ENCODE assay signal across 11 mouse cellular contexts in the genomic region with DNA sequence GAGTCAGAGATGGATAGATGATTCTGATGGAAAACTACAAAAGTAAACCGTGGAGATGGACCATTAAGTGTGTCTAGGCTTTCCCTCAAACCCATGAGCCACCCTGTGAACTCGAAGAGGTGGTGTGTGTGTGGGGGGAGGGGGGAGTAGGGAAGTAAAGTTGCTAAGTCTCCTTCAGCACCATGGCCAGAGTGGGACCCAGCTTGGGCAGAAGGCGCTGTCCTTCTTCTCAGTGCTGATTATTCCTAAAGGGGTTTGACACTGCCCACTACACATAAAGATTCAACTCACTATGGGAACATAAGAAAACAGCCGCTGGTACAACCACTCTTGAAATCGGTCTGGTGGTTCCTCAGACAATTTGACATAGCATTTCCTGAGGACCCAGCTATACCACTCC. TPM values are rescaled to one million over a fixed set of nuclear protein-coding genes. Genes with fewer than 3 reads are reported as not detected.
DNase-seq lines count a peak whose midpoint lies in the region; ATAC-seq lines count a peak whose summit lies in the region.
"Had no signal": no experiment of that assay in that cellular context is flagged by ENCODE, and none has a peak within 500 bp of the region (broad histone marks: within the 10 kb centered on the region; RNA-seq: fewer than 3 reads in every experiment).

No protein-coding gene starts in this region.

- no peak overlapping the region for H3K27ac ChIP-seq in forebrain, embryonic 14.5 days (ENCODE audit: low read depth, low read length)
- H3K27ac ChIP-seq in forebrain, embryonic 12.5 days, result no peak overlapping the region
- no peak overlapping the region for H3K27ac ChIP-seq in neural tube, embryonic 11.5 days (ENCODE audit: low read depth, low read length)
- no peak overlapping the region for H3K27ac ChIP-seq in midbrain, embryonic 13.5 days
- H3K27ac ChIP-seq: liver, embryonic 14.5 days had no signal

- H3K4me3 ChIP-seq in forebrain, embryonic 14.5 days (ENCODE audit: low read depth, low read length), result no peak overlapping the region
- H3K4me3 ChIP-seq in forebrain, embryonic 12.5 days (replicated peaks), result no peak overlapping the region
- no peak overlapping the region for H3K4me3 ChIP-seq in neural tube, embryonic 11.5 days (ENCODE audit: low read depth, low read length)
- H3K4me3 ChIP-seq in midbrain, embryonic 13.5 days (replicated peaks), result no peak overlapping the region

- no peaks in the 10 kb centered on the region for H3K27me3 ChIP-seq in forebrain, embryonic 14.5 days (replicated peaks; ENCODE audit: control insufficient read depth, insufficient read depth, low read length)
- H3K27me3 ChIP-seq in forebrain, embryonic 12.5 days, result no peaks in the 10 kb centered on the region
- H3K27me3 ChIP-seq in neural tube, embryonic 11.5 days (ENCODE audit: control insufficient read depth, insufficient read depth, low read length), result no peaks in the 10 kb centered on the region
- H3K27me3 ChIP-seq in midbrain, embryonic 13.5 days, result no peaks in the 10 kb centered on the region

- no peaks in the 10 kb centered on the region for H3K9me3 ChIP-seq in forebrain, embryonic 14.5 days (replicated peaks; ENCODE audit: control insufficient read depth, low read length)
- no peaks in the 10 kb centered on the region for H3K9me3 ChIP-seq in forebrain, embryonic 12.5 days
- H3K9me3 ChIP-seq in neural tube, embryonic 11.5 days (ENCODE audit: control insufficient read depth, low read length), result 0 out of 2 replicates have a peak, but pooled peaks cover 2% of the 10 kb centered on the region
- peaks cover 3% of the 10 kb centered on the region; the same call in 1 of the 2 replicates for H3K9me3 ChIP-seq in midbrain, embryonic 13.5 days

- no peak for ATAC-seq in forebrain, embryonic 14.5 days
- no peak for ATAC-seq in forebrain, embryonic 12.5 days (ENCODE audit: low FRiP score)
- ATAC-seq in neural tube, embryonic 11.5 days (ENCODE audit: insufficient read depth, low FRiP score, low TSS enrichment), result no peak
- ATAC-seq in midbrain, embryonic 13.5 days, result no peak

- H3K4me1 ChIP-seq in forebrain, embryonic 14.5 days (ENCODE audit: control insufficient read depth, insufficient read depth, low read length), result no peaks in the 10 kb centered on the region
- no peaks in the 10 kb centered on the region for H3K4me1 ChIP-seq in forebrain, embryonic 12.5 days
- H3K4me1 ChIP-seq in neural tube, embryonic 11.5 days (ENCODE audit: control insufficient read depth, insufficient read depth, low read length), result no peaks in the 10 kb centered on the region
- H3K4me1 ChIP-seq in midbrain, embryonic 13.5 days (replicated peaks), result peaks cover 9% of the 10 kb centered on the region

- no peaks in the 10 kb centered on the region for H3K36me3 ChIP-seq in forebrain, embryonic 14.5 days (ENCODE audit: control insufficient read depth, insufficient read depth, low read length)
- no peaks in the 10 kb centered on the region for H3K36me3 ChIP-seq in forebrain, embryonic 12.5 days (replicated peaks)
- no peaks in the 10 kb centered on the region for H3K36me3 ChIP-seq in neural tube, embryonic 11.5 days (ENCODE audit: control insufficient read depth, insufficient read depth, low read length)
- no peaks in the 10 kb centered on the region for H3K36me3 ChIP-seq in midbrain, embryonic 13.5 days

- no peak overlapping the region for H3K4me2 ChIP-seq in forebrain, embryonic 14.5 days (ENCODE audit: low read length)
- no peak overlapping the region for H3K4me2 ChIP-seq in forebrain, embryonic 12.5 days
- no peak overlapping the region for H3K4me2 ChIP-seq in neural tube, embryonic 11.5 days (ENCODE audit: low read depth)
- H3K4me2 ChIP-seq in midbrain, embryonic 13.5 days (replicated peaks), result no peak overlapping the region

- 43% methylated on average over 5 of the region's 5 CpGs for WGBS in forebrain, embryonic 14.5 days
- 41% methylated on average over 5 of the region's 5 CpGs for WGBS in forebrain, embryonic 12.5 days
- WGBS in neural tube, embryonic 11.5 days, result 40% methylated on average over 5 of the region's 5 CpGs
- WGBS in midbrain, embryonic 13.5 days, result 38% methylated on average over 5 of the region's 5 CpGs

- peak; percentile 13 for DNase-seq in forebrain, embryonic 14.5 days (ENCODE audit: low spot score)
- peak; percentile 41 for DNase-seq in lung, postnatal 10 days
- no peak for DNase-seq in lung, postnatal 36 days
- DNase-seq in embryo, embryonic 10.5 days (ENCODE audit: low spot score), result peak; percentile 69
- peak; percentile 16 for DNase-seq in neural tube, embryonic 11.5 days (ENCODE audit: low spot score)
- DNase-seq in frontal cortex, postnatal 10 days (ENCODE audit: low spot score in 2 of 2), result no peak

- H3K9ac ChIP-seq in forebrain, embryonic 14.5 days (ENCODE audit: low read length), result no peak overlapping the region
- H3K9ac ChIP-seq in forebrain, embryonic 12.5 days, result no peak overlapping the region
- no peak overlapping the region for H3K9ac ChIP-seq in neural tube, embryonic 11.5 days (ENCODE audit: low read length)
- H3K9ac ChIP-seq in midbrain, embryonic 13.5 days (replicated peaks), result no peak overlapping the region
- H3K9ac ChIP-seq: liver, embryonic 14.5 days had no signal

RNA-seq across cellular contexts. Expression of gene Rgr, which starts 32.9 kb away (rescaled TPM):
- polyA plus RNA-seq in forebrain, embryonic 14.5 days (2014; fragmentation: Nextera tagmentation; extraction: Ambion mirVana), result not detected in 2 replicates
- polyA plus RNA-seq in forebrain, embryonic 12.5 days (2016; fragmentation: Nextera tagmentation; extraction: Ambion mirVana), result not detected in 2 replicates
- not detected in 2 replicates for polyA plus RNA-seq in neural tube, embryonic 11.5 days (2014; fragmentation: Nextera tagmentation; extraction: Ambion mirVana)
- polyA plus RNA-seq in midbrain, embryonic 13.5 days (2015; fragmentation: Nextera tagmentation; extraction: Ambion mirVana), result not detected in 2 replicates
- polyA plus RNA-seq: liver, embryonic 14.5 days; neural tube, embryonic 14.5 days; thymus, postnatal 0 days had no signal

RNA-seq across cellular contexts. Expression of gene Lrit1, which starts 38.7 kb away (rescaled TPM):
- not detected in 2 replicates for polyA plus RNA-seq in forebrain, embryonic 14.5 days (2014; fragmentation: Nextera tagmentation; extraction: Ambion mirVana)
- polyA plus RNA-seq in forebrain, embryonic 12.5 days (2016; fragmentation: Nextera tagmentation; extraction: Ambion mirVana), result not detected in 2 replicates
- polyA plus RNA-seq in neural tube, embryonic 11.5 days (2014; fragmentation: Nextera tagmentation; extraction: Ambion mirVana), result not detected in 2 replicates
- polyA plus RNA-seq in midbrain, embryonic 13.5 days (2015; fragmentation: Nextera tagmentation; extraction: Ambion mirVana), result not detected in 2 replicates
- polyA plus RNA-seq: liver, embryonic 14.5 days; neural tube, embryonic 14.5 days; thymus, postnatal 0 days had no signal

RNA-seq across cellular contexts. Expression of gene Ccser2, which starts 47.3 kb away (rescaled TPM):
- polyA plus RNA-seq in forebrain, embryonic 14.5 days (2014; fragmentation: Nextera tagmentation; extraction: Ambion mirVana), result 53.1 and 64.5 TPM in 2 replicates
- polyA plus RNA-seq in forebrain, embryonic 12.5 days (2016; fragmentation: Nextera tagmentation; extraction: Ambion mirVana), result 36.7 and 37.6 TPM in 2 replicates
- polyA plus RNA-seq in neural tube, embryonic 11.5 days (2014; fragmentation: Nextera tagmentation; extraction: Ambion mirVana), result 46.1 and 50.9 TPM in 2 replicates
- 64.1 and 65.8 TPM in 2 replicates for polyA plus RNA-seq in midbrain, embryonic 13.5 days (2015; fragmentation: Nextera tagmentation; extraction: Ambion mirVana)

RNA-seq across cellular contexts. Expression of gene Lrit2, which starts 51.8 kb away (rescaled TPM):
- polyA plus RNA-seq in forebrain, embryonic 14.5 days (2014; fragmentation: Nextera tagmentation; extraction: Ambion mirVana), result not detected in 2 replicates
- polyA plus RNA-seq in forebrain, embryonic 12.5 days (2016; fragmentation: Nextera tagmentation; extraction: Ambion mirVana), result not detected in 2 replicates
- polyA plus RNA-seq in neural tube, embryonic 11.5 days (2014; fragmentation: Nextera tagmentation; extraction: Ambion mirVana), result not detected in 2 replicates
- 0.05 TPM in 1 of 2 replicates, not detected in the other for polyA plus RNA-seq in midbrain, embryonic 13.5 days (2015; fragmentation: Nextera tagmentation; extraction: Ambion mirVana)
- polyA plus RNA-seq: liver, embryonic 14.5 days; neural tube, embryonic 14.5 days; thymus, postnatal 0 days had no signal

Comparison
In these comparisons a context has a peak if more than half of its experiments do, and no peak if none do; other contexts are left out.
1. DNase-seq: peak in forebrain, embryonic 14.5 days (single experiment), lung, postnatal 10 days (single experiment), embryo, embryonic 10.5 days (single experiment) and neural tube, embryonic 11.5 days (single experiment); none in lung, postnatal 36 days (single experiment) and frontal cortex, postnatal 10 days (0 of 2).